22 mouse cellular contexts compared by ENCODE assay signal in genomic region chr1:186177019-186177418, GRCm38 (mm10). TPM values are rescaled to one million over a fixed set of nuclear protein-coding genes. Genes with fewer than 3 reads are reported as not detected.
DNase-seq lines count a peak whose midpoint lies in the region; ATAC-seq and TF ChIP-seq lines count a peak whose summit lies in the region.
"Had no signal": no experiment of that assay in that cellular context is flagged by ENCODE, and none has a peak within 500 bp of the region (broad histone marks: within the 10 kb centered on the region; RNA-seq: fewer than 3 reads in every experiment).

No protein-coding gene starts in this region.

- no peak overlapping the region for H3K4me2 ChIP-seq in lung, embryonic 14.5 days
- no peak overlapping the region for H3K4me2 ChIP-seq in lung, embryonic 16.5 days (ENCODE audit: low read depth, low read length)
- H3K4me2 ChIP-seq: embryonic facial prominence, embryonic 13.5 days; embryonic facial prominence, embryonic 15.5 days; forebrain, embryonic 12.5 days had no signal

- peak; percentile 59 for DNase-seq in lung, embryonic 14.5 days
- DNase-seq in lung, adult 18-20 months, result no peak
- no peak for DNase-seq in lung, postnatal 10 days
- peak; percentile 10 for DNase-seq in lung, postnatal 14 days
- DNase-seq in lung, adult 2 months, result no peak
- DNase-seq: adrenal gland, adult 2 months; adrenal gland, postnatal 10 days; adrenal gland, postnatal 25 days; cerebellum, adult 11 months; cerebellum, adult 18-20 months; cerebellum, adult 8-10 months; cerebellum, adult 9-11 months; cerebellum, postnatal 14 days; cerebellum, postnatal 36 days; embryo, embryonic 11 days had no signal

- 30% methylated on average over 3 of the region's 3 CpGs for WGBS in lung, embryonic 14.5 days
- 22% methylated on average over 3 of the region's 3 CpGs for WGBS in lung, embryonic 16.5 days
- WGBS in lung, adult 2 months, result 46% methylated on average over 3 of the region's 3 CpGs

- H3K4me3 ChIP-seq in lung, embryonic 14.5 days (ENCODE audit: low read depth, low read length), result no peak overlapping the region
- H3K4me3 ChIP-seq in lung, embryonic 16.5 days (ENCODE audit: low read length), result no peak overlapping the region
- H3K4me3 ChIP-seq in lung, adult 2 months (replicated peaks; ENCODE audit: extremely low read depth, low read depth, low read length), result no peak overlapping the region
- H3K4me3 ChIP-seq: embryonic facial prominence, embryonic 13.5 days; embryonic facial prominence, embryonic 15.5 days; erythroblast, embryonic 14.5 days; forebrain, embryonic 10.5 days; forebrain, embryonic 12.5 days had no signal

- TF ChIP-seq CTCF in lung, embryonic 14.5 days (IDR thresholded peaks at IDR 0.05; ENCODE audit: low read depth), result no peak
- TF ChIP-seq CTCF in lung, adult 2 months (IDR thresholded peaks at IDR 0.05; ENCODE audit: insufficient read depth, low read length), result no peak

- peak; percentile 66; the same call in 1 of the 2 replicates for ATAC-seq in lung, embryonic 14.5 days (ENCODE audit: insufficient read depth)
- ATAC-seq in lung, embryonic 16.5 days (ENCODE audit: low read depth), result peak; percentile 91
- ATAC-seq: forebrain, embryonic 14.5 days had no signal

- no peaks in the 10 kb centered on the region for H3K9me3 ChIP-seq in lung, embryonic 14.5 days (ENCODE audit: low read depth, low read length)
- no peaks in the 10 kb centered on the region for H3K9me3 ChIP-seq in lung, embryonic 16.5 days (ENCODE audit: control insufficient read depth, low read length)
- H3K9me3 ChIP-seq: embryonic facial prominence, embryonic 13.5 days; embryonic facial prominence, embryonic 15.5 days; forebrain, embryonic 12.5 days had no signal

- H3K4me1 ChIP-seq in lung, embryonic 14.5 days (ENCODE audit: insufficient read depth), result no peaks in the 10 kb centered on the region
- H3K4me1 ChIP-seq in lung, embryonic 16.5 days (replicated peaks; ENCODE audit: control insufficient read depth, insufficient read depth, low read length), result peaks cover 3% of the 10 kb centered on the region; the same call in 1 of the 2 replicates
- no peaks in the 10 kb centered on the region for H3K4me1 ChIP-seq in lung, adult 2 months (ENCODE audit: control insufficient read depth, insufficient read depth, low read length)
- H3K4me1 ChIP-seq: embryonic facial prominence, embryonic 13.5 days; embryonic facial prominence, embryonic 15.5 days; forebrain, embryonic 10.5 days; forebrain, embryonic 12.5 days had no signal

- TF ChIP-seq POLR2A in lung, adult 2 months (IDR thresholded peaks at IDR 0.05; ENCODE audit: borderline replicate concordance, extremely low read depth, low read depth, low read length), result no peak

- no peaks in the 10 kb centered on the region for H3K36me3 ChIP-seq in lung, embryonic 14.5 days (ENCODE audit: insufficient read depth)
- no peaks in the 10 kb centered on the region for H3K36me3 ChIP-seq in lung, embryonic 16.5 days (ENCODE audit: control insufficient read depth, insufficient read depth, low read length)
- H3K36me3 ChIP-seq: embryonic facial prominence, embryonic 13.5 days; embryonic facial prominence, embryonic 15.5 days; forebrain, embryonic 10.5 days; forebrain, embryonic 12.5 days had no signal

- no peak overlapping the region for H3K27ac ChIP-seq in lung, embryonic 14.5 days (ENCODE audit: low read depth)
- H3K27ac ChIP-seq in lung, embryonic 16.5 days (ENCODE audit: low read length), result peak overlapping the region; percentile 72
- H3K27ac ChIP-seq: embryonic facial prominence, embryonic 13.5 days; embryonic facial prominence, embryonic 15.5 days; forebrain, embryonic 10.5 days; forebrain, embryonic 12.5 days had no signal

- no peaks in the 10 kb centered on the region for H3K27me3 ChIP-seq in lung, embryonic 14.5 days (ENCODE audit: insufficient read depth, low read length)
- H3K27me3 ChIP-seq in lung, embryonic 16.5 days (ENCODE audit: control insufficient read depth, insufficient read depth, low read depth, low read length), result no peaks in the 10 kb centered on the region
- H3K27me3 ChIP-seq: embryonic facial prominence, embryonic 13.5 days; embryonic facial prominence, embryonic 15.5 days; forebrain, embryonic 12.5 days had no signal

- no peak overlapping the region for H3K9ac ChIP-seq in lung, embryonic 14.5 days
- no peak overlapping the region for H3K9ac ChIP-seq in lung, embryonic 16.5 days (ENCODE audit: low read length)
- H3K9ac ChIP-seq: embryonic facial prominence, embryonic 13.5 days; embryonic facial prominence, embryonic 15.5 days; forebrain, embryonic 12.5 days had no signal

RNA-seq across cellular contexts. Expression of gene Lyplal1, which starts 59.9 kb away (rescaled TPM):
- polyA plus RNA-seq in lung, embryonic 14.5 days (2014; fragmentation: Nextera tagmentation; extraction: Ambion mirVana), result 23.1 and 24.1 TPM in 2 replicates
- polyA plus RNA-seq in lung, embryonic 16.5 days (2015; fragmentation: Nextera tagmentation; extraction: Ambion mirVana), result 26.8 and 34.3 TPM in 2 replicates
- polyA plus RNA-seq in lung, adult 2 months (2012; rRNA removed), result 4.3 and 6.7 TPM in 2 replicates

Comparison
In these comparisons a context has a peak if more than half of its experiments do, and no peak if none do; other contexts are left out.
1. DNase-seq: peak in lung, embryonic 14.5 days (single experiment) and lung, postnatal 14 days (single experiment); none in lung, adult 18-20 months (0 of 2), lung, postnatal 10 days (single experiment) and lung, adult 2 months (single experiment).